Mouse (Mus musculus) bone marrow, adult 2 months (tissue): ENCODE results near the gene Adgrl3.

Source experiments
- CTCF ChIP-seq: fragments of 200-500 bp; IDR thresholded peaks from 2 replicates; pipeline ENCODE4 v1.5.1; 2011; ENCODE audit warnings: low read length, control low read depth; ENCODE audit not compliant: control insufficient read depth, insufficient read depth
- POLR2A ChIP-seq: fragments of 200-500 bp; IDR thresholded peaks from 2 replicates; pipeline ENCODE4 v1.6.1; 2011; ENCODE audit warnings: low read depth, mild to moderate bottlenecking, control low read depth, low read length, borderline replicate concordance; ENCODE audit not compliant: control insufficient read depth

DNA sequence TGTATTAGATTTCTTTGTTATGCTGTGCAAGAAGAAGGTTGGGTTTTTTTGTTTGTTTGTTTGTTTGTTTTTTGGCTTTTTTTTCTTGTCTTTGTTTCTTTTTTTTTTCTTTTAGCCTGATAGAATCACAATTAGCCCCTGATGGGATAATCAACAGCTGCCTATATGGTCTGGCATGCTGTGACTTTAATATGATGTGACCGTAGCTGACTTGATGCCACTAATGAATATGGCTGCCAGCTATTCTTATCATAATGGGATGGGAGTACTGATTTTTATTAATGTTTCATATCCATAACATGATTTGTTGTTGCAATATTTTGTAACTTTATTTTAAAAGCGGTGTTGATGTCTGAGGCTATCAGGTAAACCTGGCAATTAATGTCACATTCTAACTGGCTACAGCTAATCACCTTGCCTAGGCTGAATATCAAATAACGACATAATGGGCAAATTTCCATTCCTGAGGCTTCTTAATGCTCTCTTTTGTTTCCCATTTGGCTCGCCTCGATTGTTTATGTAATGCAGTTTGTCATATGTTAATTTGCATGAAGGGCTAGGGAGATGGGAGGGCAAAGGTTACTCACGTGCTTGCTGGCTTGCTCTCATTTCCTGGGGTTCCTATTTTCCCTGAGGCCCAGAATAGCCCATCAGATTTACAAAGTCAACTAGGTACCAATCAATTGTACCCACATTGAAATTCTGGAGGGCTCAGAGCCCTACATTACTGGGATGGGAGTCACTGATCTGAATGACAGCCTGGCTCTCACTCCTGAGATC lies 641.9 kb downstream of the Adgrl3 start:
- TF ChIP-seq POLR2A: no peak
- no peak for TF ChIP-seq CTCF
